Mouse (Mus musculus) heart, postnatal 0 days (tissue): ENCODE measurements around the gene Rnf167. TPM values are rescaled to one million over a fixed set of nuclear protein-coding genes. Genes with fewer than 3 reads are reported as not detected.
A peak's percentile ranks its signal among the peaks of the same experiment; 100 is the strongest.

ENCODE experiments used
- ATAC-seq: fragments of 200-750 bp; cut with Nextera tagmentation; 2 replicates; pipeline ENCODE4 v1.8.0; 2017; ENCODE audit warnings: low read depth, moderate number of reproducible peaks, moderate library complexity; ENCODE audit not compliant: insufficient read depth
- DNase-seq: peaks from one replicate; pipeline ENCODE4 v3.0.0-alpha.2; 2016; ENCODE audit warnings: low spot score
- H3K27ac ChIP-seq: fragments of 300-500 bp; sonication (generic); 2 replicates; pipeline ENCODE4 v1.5.1; 2014; ENCODE audit warnings: low read depth, mild to moderate bottlenecking
- H3K27me3 ChIP-seq: fragments of 300-500 bp; sonication (generic); 2 replicates; pipeline ENCODE4 v1.6.1; 2014; ENCODE audit warnings: low read length, mixed read lengths; ENCODE audit not compliant: control insufficient read depth, insufficient read depth
- H3K36me3 ChIP-seq: fragments of 300-500 bp; sonication (generic); replicated peaks from 2 replicates; pipeline ENCODE4 v1.6.1; 2014; ENCODE audit warnings: low read length, mixed read lengths; ENCODE audit not compliant: control insufficient read depth, insufficient read depth
- H3K4me1 ChIP-seq: fragments of 300-500 bp; sonication (generic); 2 replicates; pipeline ENCODE4 v1.6.1; 2014; ENCODE audit warnings: antibody characterized with exemption; ENCODE audit not compliant: control insufficient read depth, insufficient read depth
- H3K4me2 ChIP-seq: fragments of 300-500 bp; sonication (generic); 2 replicates; pipeline ENCODE4 v1.6.1; 2014; ENCODE audit warnings: low read depth, mild to moderate bottlenecking, low read length, moderate library complexity
- H3K4me3 ChIP-seq: fragments of 300-500 bp; sonication (generic); 2 replicates; pipeline ENCODE4 v1.5.1; 2014; ENCODE audit warnings: low read depth, low read length
- H3K9ac ChIP-seq: fragments of 300-500 bp; sonication (generic); replicated peaks from 2 replicates; pipeline ENCODE4 v1.6.1; 2014; ENCODE audit warnings: low read depth, low read length, mixed read lengths
- H3K9me3 ChIP-seq: fragments of 300-500 bp; sonication (generic); replicated peaks from 2 replicates; pipeline ENCODE4 v1.6.1; 2016; ENCODE audit warnings: low read length; ENCODE audit not compliant: control insufficient read depth
- CTCF ChIP-seq: IDR thresholded peaks from 2 replicates; pipeline ENCODE4 v1.5.1; 2016; ENCODE audit warnings: antibody characterized with exemption, control low read depth, low read depth
- EP300 ChIP-seq: IDR thresholded peaks from 2 replicates; pipeline ENCODE4 v1.6.1; 2016; ENCODE audit warnings: antibody characterized with exemption, low read depth
- WGBS: fragments of 180-500 bp; shearing (Covaris S2); extraction: QIAGEN DNeasy Blood & Tissue Kit; methylation state at CpG from one replicate; pipeline ENCODE4 v1.1.7; 2014; 5-methylcytosine and 5-hydroxymethylcytosine counted together
- polyA plus RNA-seq: library from polyadenylated mRNA; unstranded; fragments of >200 nt; fragmentation: Nextera tagmentation; extraction: Ambion mirVana; gene quantifications from 2 replicates; pipeline ENCODE4 v1.2.1, GENCODE M21; 2015
- total RNA-seq: library from RNA; depleted of rRNA; stranded (reverse); fragments of >200 nt; gene quantifications from 2 replicates; pipeline ENCODE4 v1.2.3, GENCODE M21; 2014; ENCODE audit warnings: low replicate concordance; rRNA removed

Rnf167 gene
- total and polyA plus RNA-seq, 2 experiments from 2014 or later = 62.5 to 66.3 TPM

- Histone ChIP-seq H3K4me3 (peak within 1 kb of the TSS; percentile 92), H3K27me3 (no peaks in the 10 kb centered on the region), H3K27ac (peak within 1 kb of the TSS; percentile 97), H3K36me3 (peaks cover 16% of the 10 kb centered on the region), H3K9ac (peak within 1 kb of the TSS; percentile 92), H3K4me2 (peak within 1 kb of the TSS; percentile 87), H3K4me1 (peaks cover 19% of the 10 kb centered on the region; the same call in 1 of the 2 replicates), H3K9me3 (no peaks in the 10 kb centered on the region)
- ATAC-seq (peak; percentile 91), DNase-seq (peak; percentile 84)
- WGBS = under 1% methylated on average over 63 of the region's 69 CpGs
- TF ChIP-seq CTCF = no peak
- TF ChIP-seq EP300 = no peak
Observed at GRCm38 (mm10) chr11:70699722-70700556, 52.9 kb downstream of the Rnf167 start, which contains the start of the genes Inca1 and Kif1c. TSS of gene Inca1 (minus strand) at chr11:70700155. TSS of gene Kif1c (plus strand) at chr11:70700548.

DNA sequence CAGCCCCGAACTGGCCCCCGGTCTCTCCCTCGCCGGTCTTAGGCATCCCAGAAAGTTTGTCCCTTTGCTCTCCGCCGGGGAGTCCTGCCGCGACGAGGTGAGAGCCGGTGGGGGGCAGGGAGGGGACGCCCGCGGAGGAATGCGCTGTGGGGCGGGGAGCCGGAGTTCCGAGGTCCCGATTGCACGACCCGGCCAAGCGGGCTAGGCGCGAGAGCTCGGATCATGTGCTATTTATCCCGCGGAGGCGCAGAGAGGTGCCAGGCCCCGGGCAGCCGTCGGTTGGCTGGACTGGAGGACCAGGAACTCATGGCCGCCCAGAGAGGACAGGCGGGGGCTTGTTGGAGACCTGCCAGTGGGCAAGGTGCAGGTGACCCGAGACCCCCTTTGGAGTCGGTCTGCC, 53.6 kb downstream of the Rnf167 start:
- Histone ChIP-seq H3K27ac (peak overlapping the region; percentile 97), H3K27me3 (no peaks in the 10 kb centered on the region), H3K9ac (peak overlapping the region; percentile 92), H3K9me3 (no peaks in the 10 kb centered on the region), H3K36me3 (peaks cover 23% of the 10 kb centered on the region), H3K4me3 (peak overlapping the region; percentile 92), H3K4me1 (peaks cover 19% of the 10 kb centered on the region; the same call in 1 of the 2 replicates), H3K4me2 (peak overlapping the region; percentile 87)
- ATAC-seq = peak; percentile 67
- TF ChIP-seq EP300 (no peak; the same call in 1 of the 2 replicates), CTCF (no peak)
- under 1% methylated on average over 33 of the region's 34 CpGs for WGBS
- peak; percentile 70 for DNase-seq

Other genes starting within 250 kb of the Rnf167 start
- 15.1 and 15.9 TPM in 2 replicates for gene Pelp1, start 237.2 kb upstream of the Rnf167 start, total RNA-seq
- 10.9 and 11.0 TPM in 2 replicates for gene Pelp1, start 237.2 kb upstream of the Rnf167 start, polyA plus RNA-seq
- gene Arrb2, start 214.6 kb upstream of the Rnf167 start, total RNA-seq = 9.5 and 27.5 TPM in 2 replicates
- gene Arrb2, start 214.6 kb upstream of the Rnf167 start, polyA plus RNA-seq = 4.8 and 6.0 TPM in 2 replicates
- gene Med11, start 195.3 kb upstream of the Rnf167 start, total RNA-seq = 9.0 and 28.3 TPM in 2 replicates
- 13.7 and 15.9 TPM in 2 replicates for gene Med11, start 195.3 kb upstream of the Rnf167 start, polyA plus RNA-seq
- gene Zmynd15, start 187.8 kb upstream of the Rnf167 start, total RNA-seq = 0.04 and 5.0 TPM in 2 replicates
- 1.3 TPM in 2 replicates for gene Zmynd15, start 187.8 kb upstream of the Rnf167 start, polyA plus RNA-seq
- 5.9 and 12.8 TPM in 2 replicates for gene Cxcl16, start 187.3 kb upstream of the Rnf167 start, total RNA-seq
- gene Cxcl16, start 187.3 kb upstream of the Rnf167 start, polyA plus RNA-seq = 9.8 and 11.3 TPM in 2 replicates
- 0.34 and 8.6 TPM in 2 replicates for gene Tm4sf5, start 142.0 kb upstream of the Rnf167 start, total RNA-seq
- 7.6 and 7.8 TPM in 2 replicates for gene Tm4sf5, start 142.0 kb upstream of the Rnf167 start, polyA plus RNA-seq
- not detected in 2 replicates for gene Vmo1, start 132.6 kb upstream of the Rnf167 start, total RNA-seq
- gene Vmo1, start 132.6 kb upstream of the Rnf167 start, polyA plus RNA-seq = 0.18 and 0.55 TPM in 2 replicates
- not detected in 2 replicates for gene Gltpd2, start 128.0 kb upstream of the Rnf167 start, total RNA-seq
- 0.34 TPM in 1 of 2 replicates, not detected in the other for gene Gltpd2, start 128.0 kb upstream of the Rnf167 start, polyA plus RNA-seq
- 474 and 521 TPM in 2 replicates for gene Psmb6, start 121.9 kb upstream of the Rnf167 start, total RNA-seq
- gene Psmb6, start 121.9 kb upstream of the Rnf167 start, polyA plus RNA-seq = 640 and 644 TPM in 2 replicates
- gene Gm40193, start 114.3 kb upstream of the Rnf167 start, total RNA-seq = not detected in 2 replicates
- gene Gm40193, start 114.3 kb upstream of the Rnf167 start, polyA plus RNA-seq = not detected in 2 replicates
- gene Pld2, start 107.2 kb upstream of the Rnf167 start, total RNA-seq = 14.5 and 18.5 TPM in 2 replicates
- 5.4 and 6.8 TPM in 2 replicates for gene Pld2, start 107.2 kb upstream of the Rnf167 start, polyA plus RNA-seq
- 20.4 and 38.0 TPM in 2 replicates for gene Mink1, start 84.4 kb upstream of the Rnf167 start, total RNA-seq
- 5.0 and 5.2 TPM in 2 replicates for gene Mink1, start 84.4 kb upstream of the Rnf167 start, polyA plus RNA-seq
- gene 4930544D05Rik, start 31.4 kb upstream of the Rnf167 start, total RNA-seq = not detected in 2 replicates
- gene 4930544D05Rik, start 31.4 kb upstream of the Rnf167 start, polyA plus RNA-seq = not detected in 2 replicates
- gene Chrne, start 28.0 kb upstream of the Rnf167 start, total RNA-seq = not detected in 2 replicates
- not detected in 2 replicates for gene Chrne, start 28.0 kb upstream of the Rnf167 start, polyA plus RNA-seq
- 0.08 TPM in 1 of 2 replicates, not detected in the other for gene Gp1ba, start 8.1 kb upstream of the Rnf167 start, total RNA-seq
- 0.26 and 0.27 TPM in 2 replicates for gene Gp1ba, start 8.1 kb upstream of the Rnf167 start, polyA plus RNA-seq
- gene Slc25a11, start 244 bp downstream of the Rnf167 start, total RNA-seq = 530 and 532 TPM in 2 replicates
- 446 and 451 TPM in 2 replicates for gene Slc25a11, start 244 bp downstream of the Rnf167 start, polyA plus RNA-seq
- 924 and 959 TPM in 2 replicates for gene Pfn1, start 7.4 kb downstream of the Rnf167 start, total RNA-seq
- gene Pfn1, start 7.4 kb downstream of the Rnf167 start, polyA plus RNA-seq = 903 and 932 TPM in 2 replicates
- gene Eno3, start 10.0 kb downstream of the Rnf167 start, total RNA-seq = 1,315 and 1,376 TPM in 2 replicates
- 1,204 and 1,224 TPM in 2 replicates for gene Eno3, start 10.0 kb downstream of the Rnf167 start, polyA plus RNA-seq
- gene Spag7, start 22.2 kb downstream of the Rnf167 start, total RNA-seq = 42.0 and 53.9 TPM in 2 replicates
- gene Spag7, start 22.2 kb downstream of the Rnf167 start, polyA plus RNA-seq = 154 and 175 TPM in 2 replicates
- 8.7 and 9.5 TPM in 2 replicates for gene Camta2, start 40.9 kb downstream of the Rnf167 start, total RNA-seq
- gene Camta2, start 40.9 kb downstream of the Rnf167 start, polyA plus RNA-seq = 10.5 and 10.7 TPM in 2 replicates
- 0.23 and 1.9 TPM in 2 replicates for gene Inca1, start 52.9 kb downstream of the Rnf167 start, total RNA-seq
- 3.9 and 4.0 TPM in 2 replicates for gene Inca1, start 52.9 kb downstream of the Rnf167 start, polyA plus RNA-seq
- 92.9 and 110 TPM in 2 replicates for gene Kif1c, start 53.3 kb downstream of the Rnf167 start, total RNA-seq
- gene Kif1c, start 53.3 kb downstream of the Rnf167 start, polyA plus RNA-seq = 6.3 and 6.4 TPM in 2 replicates
- 4.2 and 4.9 TPM in 2 replicates for gene Zfp3, start 117.0 kb downstream of the Rnf167 start, total RNA-seq
- gene Zfp3, start 117.0 kb downstream of the Rnf167 start, polyA plus RNA-seq = 9.6 and 10.8 TPM in 2 replicates
- not detected in 2 replicates for gene Scimp, start 165.4 kb downstream of the Rnf167 start, total RNA-seq
- 0.38 and 0.49 TPM in 2 replicates for gene Scimp, start 165.4 kb downstream of the Rnf167 start, polyA plus RNA-seq
- 10.5 and 12.2 TPM in 2 replicates for gene Rabep1, start 197.5 kb downstream of the Rnf167 start, total RNA-seq
- gene Rabep1, start 197.5 kb downstream of the Rnf167 start, polyA plus RNA-seq = 29.8 and 32.2 TPM in 2 replicates